Mouse (Mus musculus): ENCODE results near the gene Iars2. TPM values are rescaled to one million over a fixed set of nuclear protein-coding genes. Genes with fewer than 3 reads are reported as not detected.

The Iars2 gene
- polyA plus RNA-seq, 1 experiment = not detected

DNA sequence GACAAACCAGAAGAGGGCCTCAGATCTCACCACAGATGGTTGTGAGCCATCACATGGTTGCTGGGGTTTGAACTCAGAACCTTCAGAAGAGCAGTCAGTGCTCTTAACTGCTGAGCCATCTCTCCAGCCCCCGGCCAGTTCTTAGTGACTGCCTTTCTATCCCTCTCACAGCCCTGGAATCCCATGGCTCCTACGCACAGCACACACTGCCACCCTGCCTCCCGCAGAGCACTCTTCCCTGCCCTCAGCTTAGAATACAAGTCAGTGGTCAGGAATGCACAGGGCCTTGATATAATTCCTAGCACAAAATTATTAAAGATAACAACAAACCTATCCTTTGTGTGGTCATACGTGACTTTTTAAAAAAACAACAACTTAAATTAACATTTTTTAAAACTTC, 14.7 kb downstream of the Iars2 start:
- Histone ChIP-seq H3K27ac (ENCODE audit: insufficient read depth, low read depth, low read length) (no peak overlapping the region), H3K4me1 (ENCODE audit: control insufficient read depth, insufficient read depth, low read length) (no peaks in the 10 kb centered on the region), H3K4me3 (ENCODE audit: insufficient read depth, low read depth, low read length) (no peak overlapping the region)
- TF ChIP-seq CTCF (IDR thresholded peaks at IDR 0.05; ENCODE audit: insufficient read depth, low read depth, low read length) = no peak
- no peak for TF ChIP-seq POLR2A (IDR thresholded peaks at IDR 0.05; ENCODE audit: insufficient read depth, low read depth, low read length)
- 92% methylated on average over 4 of the region's 4 CpGs for WGBS

DNA sequence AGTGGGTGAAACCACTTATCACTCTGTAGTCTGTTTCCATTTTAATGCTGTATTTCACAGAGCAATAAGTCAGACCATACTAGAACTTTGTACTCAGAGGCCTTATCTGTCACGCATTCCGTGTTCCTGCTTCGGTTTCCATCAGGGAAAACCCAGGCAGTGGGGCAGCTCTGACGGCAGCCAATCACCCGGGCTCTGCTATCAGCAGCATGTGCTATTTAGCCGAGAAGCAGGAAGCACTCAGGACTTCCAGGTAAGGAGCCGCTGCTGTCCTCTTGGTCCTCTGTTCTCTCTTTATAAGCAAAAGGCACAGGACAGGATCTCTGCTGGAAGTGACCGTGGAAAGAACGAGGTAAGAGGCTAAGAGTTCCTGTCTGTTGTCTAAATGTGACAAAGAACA, 17.2 kb downstream of the Iars2 start:
- TF ChIP-seq POLR2A (IDR thresholded peaks at IDR 0.05; ENCODE audit: insufficient read depth, low read depth, low read length) (no peak), CTCF (IDR thresholded peaks at IDR 0.05; ENCODE audit: insufficient read depth, low read depth, low read length) (no peak)
- Histone ChIP-seq H3K4me3 (ENCODE audit: insufficient read depth, low read depth, low read length) (no peak overlapping the region), H3K27ac (ENCODE audit: insufficient read depth, low read depth, low read length) (no peak overlapping the region), H3K4me1 (ENCODE audit: control insufficient read depth, insufficient read depth, low read length) (0 out of 2 replicates have a peak, but pooled peaks cover 2% of the 10 kb centered on the region)
- 92% methylated on average over 9 of the region's 9 CpGs for WGBS

DNA sequence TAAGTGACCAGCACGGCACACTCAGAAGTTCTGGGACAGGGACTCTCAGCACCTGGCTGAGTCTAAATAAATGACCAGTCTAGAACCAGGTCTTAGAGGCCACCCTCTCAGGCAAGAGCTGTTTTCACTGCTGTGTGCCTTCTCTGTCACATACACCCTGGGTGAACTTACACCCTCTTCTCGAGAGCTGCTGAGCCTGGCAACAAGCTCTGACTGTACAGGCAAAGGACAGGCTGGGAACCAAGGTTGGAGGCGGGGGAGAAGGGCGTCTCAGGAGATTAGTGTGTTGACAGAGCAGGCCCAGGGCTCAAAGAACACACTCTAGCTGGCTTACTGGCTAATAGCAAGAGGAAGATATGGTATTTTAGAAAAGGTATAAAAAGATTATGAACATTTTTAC, 20.3 kb downstream of the Iars2 start:
- H3K27ac ChIP-seq (ENCODE audit: insufficient read depth, low read depth, low read length) = no peak overlapping the region
- no peak for TF ChIP-seq CTCF (IDR thresholded peaks at IDR 0.05; ENCODE audit: insufficient read depth, low read depth, low read length)
- TF ChIP-seq POLR2A (IDR thresholded peaks at IDR 0.05; ENCODE audit: insufficient read depth, low read depth, low read length) = no peak
- 77% methylated on average over 4 of the region's 4 CpGs for WGBS
- H3K4me3 ChIP-seq (ENCODE audit: insufficient read depth, low read depth, low read length) = no peak overlapping the region
- 0 out of 2 replicates have a peak, but pooled peaks cover 2% of the 10 kb centered on the region for H3K4me1 ChIP-seq (ENCODE audit: control insufficient read depth, insufficient read depth, low read length)

DNA sequence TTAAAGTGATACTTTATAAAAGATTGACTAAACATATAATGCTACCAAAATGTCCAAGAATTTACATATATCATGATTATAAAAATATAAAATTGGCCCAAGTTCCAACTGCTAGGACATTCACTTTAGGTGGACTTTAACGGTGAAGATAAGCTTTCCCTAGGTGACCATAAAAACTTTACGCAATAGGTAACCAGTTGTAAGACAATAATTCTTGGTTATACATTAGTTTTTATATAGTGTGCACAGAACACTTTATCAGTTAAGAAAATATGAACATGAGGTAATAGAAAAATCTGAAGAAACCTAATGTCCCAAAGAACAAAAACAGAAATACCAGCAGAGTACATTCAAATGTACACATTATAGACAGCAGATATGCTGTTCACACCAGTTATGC, 20.9 kb downstream of the Iars2 start:
- no peak overlapping the region for H3K4me3 ChIP-seq (ENCODE audit: insufficient read depth, low read depth, low read length)
- 0 out of 2 replicates have a peak, but pooled peaks cover 2% of the 10 kb centered on the region for H3K4me1 ChIP-seq (ENCODE audit: control insufficient read depth, insufficient read depth, low read length)
- TF ChIP-seq POLR2A (IDR thresholded peaks at IDR 0.05; ENCODE audit: insufficient read depth, low read depth, low read length) = no peak
- 100% methylated on average over 2 of the region's 2 CpGs for WGBS
- no peak overlapping the region for H3K27ac ChIP-seq (ENCODE audit: insufficient read depth, low read depth, low read length)

DNA sequence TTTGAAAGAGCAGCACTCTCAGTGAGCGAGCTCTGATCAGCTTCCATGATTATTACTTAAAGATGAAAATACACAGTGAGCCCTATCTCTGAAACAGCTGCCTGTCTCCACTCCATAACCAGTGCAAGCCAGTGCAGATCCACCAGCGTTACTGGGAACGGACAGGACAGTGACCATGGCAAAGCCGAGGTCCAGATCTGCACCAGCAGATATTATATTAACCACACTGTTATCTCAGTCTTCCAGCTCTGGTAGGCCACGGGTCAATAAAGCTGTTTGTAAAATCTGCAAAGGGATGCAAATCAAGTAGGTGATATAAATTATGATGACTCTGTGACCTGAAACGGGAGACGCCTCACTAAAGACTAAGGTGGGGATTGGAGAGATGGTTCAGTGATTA, 21.6 kb downstream of the Iars2 start:
- TF ChIP-seq CTCF (IDR thresholded peaks at IDR 0.05; ENCODE audit: insufficient read depth, low read depth, low read length) (no peak), POLR2A (IDR thresholded peaks at IDR 0.05; ENCODE audit: insufficient read depth, low read depth, low read length) (no peak)
- no peak overlapping the region for H3K4me3 ChIP-seq (ENCODE audit: insufficient read depth, low read depth, low read length)
- 95% methylated on average over 7 of the region's 7 CpGs for WGBS
- H3K27ac ChIP-seq (ENCODE audit: insufficient read depth, low read depth, low read length) = no peak overlapping the region
- H3K4me1 ChIP-seq (ENCODE audit: control insufficient read depth, insufficient read depth, low read length) = 0 out of 2 replicates have a peak, but pooled peaks cover 2% of the 10 kb centered on the region

DNA sequence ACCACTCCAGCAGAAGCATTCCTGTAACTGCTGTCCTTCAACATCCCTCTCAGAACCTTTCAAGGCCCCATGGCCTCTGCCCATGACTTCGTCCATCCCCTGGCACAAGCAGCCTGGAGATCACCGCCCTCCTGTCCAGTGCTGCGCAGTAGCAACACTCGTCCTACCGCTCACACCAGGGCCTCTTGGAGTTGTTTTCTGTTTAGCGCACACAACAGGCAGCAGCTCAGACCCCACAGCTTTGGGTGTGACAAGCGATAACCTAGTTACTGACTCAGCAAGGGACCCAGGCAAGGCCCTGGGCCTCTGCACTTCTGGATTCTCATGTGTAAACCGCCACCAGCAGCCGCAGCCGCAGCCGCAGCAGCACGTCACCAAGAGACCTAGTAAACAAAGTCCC, 22.4 kb downstream of the Iars2 start:
- H3K4me1 ChIP-seq (ENCODE audit: control insufficient read depth, insufficient read depth, low read length) = 0 out of 2 replicates have a peak, but pooled peaks cover 2% of the 10 kb centered on the region
- H3K27ac ChIP-seq (ENCODE audit: insufficient read depth, low read depth, low read length) = no peak overlapping the region
- H3K4me3 ChIP-seq (ENCODE audit: insufficient read depth, low read depth, low read length) = no peak overlapping the region
- WGBS = 97% methylated on average over 12 of the region's 12 CpGs
- TF ChIP-seq CTCF (IDR thresholded peaks at IDR 0.05; ENCODE audit: insufficient read depth, low read depth, low read length) (no peak), POLR2A (IDR thresholded peaks at IDR 0.05; ENCODE audit: insufficient read depth, low read depth, low read length) (no peak)

DNA sequence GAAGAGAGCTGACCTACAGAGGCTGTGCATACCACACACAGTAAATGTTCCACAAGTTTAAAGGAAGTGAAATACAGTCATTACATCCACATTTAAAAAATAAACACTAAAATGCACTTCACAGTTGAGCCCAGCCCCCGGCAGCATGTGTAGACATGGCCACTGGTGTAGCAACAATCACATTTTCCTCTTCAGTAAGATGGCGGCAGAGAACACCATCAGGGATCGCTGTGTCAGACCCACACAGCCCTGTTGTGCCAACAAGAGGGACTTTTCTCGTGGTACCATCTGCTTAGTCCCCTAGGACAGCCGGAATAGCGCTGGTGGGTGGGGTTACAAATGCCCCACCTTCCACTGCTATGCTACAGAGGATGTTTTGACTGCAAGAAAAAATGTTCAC, 26.4 kb downstream of the Iars2 start:
- TF ChIP-seq CTCF (IDR thresholded peaks at IDR 0.05; ENCODE audit: insufficient read depth, low read depth, low read length) (no peak), POLR2A (IDR thresholded peaks at IDR 0.05; ENCODE audit: insufficient read depth, low read depth, low read length) (no peak)
- H3K27ac ChIP-seq (ENCODE audit: insufficient read depth, low read depth, low read length) = no peak overlapping the region
- no peak overlapping the region for H3K4me3 ChIP-seq (ENCODE audit: insufficient read depth, low read depth, low read length)
- no peaks in the 10 kb centered on the region for H3K4me1 ChIP-seq (ENCODE audit: control insufficient read depth, insufficient read depth, low read length)
- WGBS = 95% methylated on average over 6 of the region's 6 CpGs

DNA sequence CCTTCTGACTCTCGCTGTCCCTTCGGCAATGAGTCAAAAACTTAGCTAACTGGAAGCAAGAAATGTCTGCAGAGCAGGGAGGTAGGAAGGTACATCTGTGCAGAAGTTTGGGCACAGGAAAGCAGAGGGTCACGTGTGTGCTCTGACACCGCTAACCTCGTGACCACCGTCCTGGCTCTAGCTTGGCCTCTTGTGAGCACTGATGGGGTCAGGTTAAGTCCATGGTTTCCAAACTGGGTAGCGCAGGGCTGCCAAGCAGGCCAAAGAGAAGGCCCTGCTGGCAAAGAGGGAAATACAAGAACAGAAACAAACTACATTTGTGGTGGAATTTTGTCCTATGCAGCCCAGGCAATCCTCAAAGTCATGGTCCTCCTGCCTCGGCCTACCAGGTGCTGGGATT, 30.7 kb downstream of the Iars2 start:
- WGBS = 95% methylated on average over 8 of the region's 8 CpGs

DNA sequence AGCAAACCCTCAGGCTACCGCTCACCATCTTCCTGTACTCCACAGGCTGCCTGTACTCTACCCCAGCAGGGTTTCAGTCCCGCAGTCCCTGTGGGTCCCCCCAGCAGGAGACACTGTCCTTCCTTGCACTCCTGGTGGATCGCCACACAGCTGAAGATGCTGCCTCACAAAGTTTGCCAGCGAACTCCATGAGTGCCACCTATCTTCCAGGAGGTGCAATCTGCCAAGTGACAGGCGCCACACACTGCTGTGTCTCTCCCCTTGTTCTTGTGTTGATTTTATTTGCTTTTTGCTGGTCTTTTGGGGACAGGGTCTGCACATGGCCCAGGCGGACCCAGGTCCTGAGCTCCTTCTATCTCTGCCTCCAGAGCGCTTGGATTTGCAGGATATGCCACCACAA, 32.3 kb downstream of the Iars2 start:
- 95% methylated on average over 7 of the region's 7 CpGs for WGBS
- TF ChIP-seq CTCF (IDR thresholded peaks at IDR 0.05; ENCODE audit: insufficient read depth, low read depth, low read length) (no peak), POLR2A (IDR thresholded peaks at IDR 0.05; ENCODE audit: insufficient read depth, low read depth, low read length) (no peak)
- no peak overlapping the region for H3K4me3 ChIP-seq (ENCODE audit: insufficient read depth, low read depth, low read length)
- H3K27ac ChIP-seq (ENCODE audit: insufficient read depth, low read depth, low read length) = no peak overlapping the region
- no peaks in the 10 kb centered on the region for H3K4me1 ChIP-seq (ENCODE audit: control insufficient read depth, insufficient read depth, low read length)

More for the DNA sequence above, 30.7 kb downstream of the Iars2 start:
- no peak overlapping the region for H3K4me3 ChIP-seq (ENCODE audit: insufficient read depth, low read depth, low read length)
- TF ChIP-seq CTCF (IDR thresholded peaks at IDR 0.05; ENCODE audit: insufficient read depth, low read depth, low read length) (no peak), POLR2A (IDR thresholded peaks at IDR 0.05; ENCODE audit: insufficient read depth, low read depth, low read length) (no peak)
- H3K27ac ChIP-seq (ENCODE audit: insufficient read depth, low read depth, low read length) = no peak overlapping the region
- no peaks in the 10 kb centered on the region for H3K4me1 ChIP-seq (ENCODE audit: control insufficient read depth, insufficient read depth, low read length)
